In genomic region chr8:88455434-88456020, GRCm38 (mm10) we compare ENCODE assay signal across 8 mouse cellular contexts.
DNase-seq lines count a peak whose midpoint lies in the region; ATAC-seq and TF ChIP-seq lines count a peak whose summit lies in the region.

No protein-coding gene starts in this region.

- peaks cover 53% of the 10 kb centered on the region for H3K27me3 ChIP-seq in lung, embryonic 15.5 days
- H3K27me3 ChIP-seq in forebrain, embryonic 16.5 days (replicated peaks; ENCODE audit: control insufficient read depth, insufficient read depth, low read length): peaks cover 26% of the 10 kb centered on the region
- peaks cover 8% of the 10 kb centered on the region for H3K27me3 ChIP-seq in lung, postnatal 0 days (replicated peaks; ENCODE audit: insufficient read depth, low read length)

- ATAC-seq in lung, embryonic 15.5 days (ENCODE audit: borderline replicate concordance, extremely low read depth, low FRiP score, low TSS enrichment): no peak
- no peak for ATAC-seq in forebrain, embryonic 16.5 days
- ATAC-seq in lung, postnatal 0 days: no peak
- no peak for ATAC-seq in erythroid progenitor cell, adult 5-6 weeks (replicated peaks; ENCODE audit: low FRiP score, poor library complexity, severe bottlenecking)

- peak overlapping the region; percentile 99 for H3K4me2 ChIP-seq in lung, embryonic 15.5 days
- H3K4me2 ChIP-seq in forebrain, embryonic 16.5 days (ENCODE audit: low read length): peak overlapping the region; percentile 30
- H3K4me2 ChIP-seq in lung, postnatal 0 days (replicated peaks; ENCODE audit: low read depth, low read length): peak overlapping the region; percentile 36

- no peak overlapping the region for H3K9ac ChIP-seq in lung, embryonic 15.5 days
- no peak overlapping the region for H3K9ac ChIP-seq in forebrain, embryonic 16.5 days (replicated peaks; ENCODE audit: low read depth, low read length)
- H3K9ac ChIP-seq in lung, postnatal 0 days (replicated peaks; ENCODE audit: low read depth): no peak overlapping the region

- no peak for DNase-seq in lung, postnatal 25 days (ENCODE audit: low spot score)
- DNase-seq in cerebellum, adult 9-10 months: peak; percentile 33
- peak; percentile 47 for DNase-seq in lung, postnatal 0 days (ENCODE audit: low spot score)
- DNase-seq in testis, postnatal 10 days (ENCODE audit: low spot score): peak; percentile 61
- DNase-seq in urinary bladder, adult 18-20 months (ENCODE audit: low spot score in 2 of 2): no peak

- H3K27ac ChIP-seq in lung, embryonic 15.5 days: no peak overlapping the region
- H3K27ac ChIP-seq in forebrain, embryonic 16.5 days (ENCODE audit: low read length): no peak overlapping the region
- peak overlapping the region; percentile 87; the same call in 1 of the 2 replicates for H3K27ac ChIP-seq in lung, postnatal 0 days (ENCODE audit: low read length)

- TF ChIP-seq EP300 in lung, postnatal 0 days (IDR thresholded peaks at IDR 0.05): no peak

- H3K4me1 ChIP-seq in lung, embryonic 15.5 days: peaks cover 36% of the 10 kb centered on the region
- peaks cover 27% of the 10 kb centered on the region for H3K4me1 ChIP-seq in forebrain, embryonic 16.5 days (replicated peaks; ENCODE audit: control insufficient read depth, insufficient read depth, low read length)
- H3K4me1 ChIP-seq in lung, postnatal 0 days (ENCODE audit: insufficient read depth, low read depth, low read length): peaks cover 22% of the 10 kb centered on the region

- no peak for TF ChIP-seq CTCF in lung, postnatal 0 days (IDR thresholded peaks at IDR 0.05)

- H3K4me3 ChIP-seq in lung, embryonic 15.5 days: peak overlapping the region; percentile 18
- peak overlapping the region; percentile 8; the same call in 1 of the 2 replicates for H3K4me3 ChIP-seq in forebrain, embryonic 16.5 days (replicated peaks; ENCODE audit: low read length)
- 0 out of 2 replicates have a peak overlapping the region, but pooled peaks have one; percentile 10 for H3K4me3 ChIP-seq in lung, postnatal 0 days (ENCODE audit: low read depth, low read length)

- no peaks in the 10 kb centered on the region for H3K36me3 ChIP-seq in lung, embryonic 15.5 days
- H3K36me3 ChIP-seq in forebrain, embryonic 16.5 days (ENCODE audit: control insufficient read depth, insufficient read depth): no peaks in the 10 kb centered on the region
- H3K36me3 ChIP-seq in lung, postnatal 0 days (ENCODE audit: insufficient read depth, low read length): no peaks in the 10 kb centered on the region

- 6% methylated on average over 28 of the region's 28 CpGs for WGBS in lung, embryonic 15.5 days
- 10% methylated on average over 28 of the region's 28 CpGs for WGBS in forebrain, embryonic 16.5 days
- 6% methylated on average over 26 of the region's 28 CpGs for WGBS in lung, postnatal 0 days

- 0 out of 2 replicates have a peak, but pooled peaks cover 3% of the 10 kb centered on the region for H3K9me3 ChIP-seq in lung, embryonic 15.5 days
- peaks cover 15% of the 10 kb centered on the region for H3K9me3 ChIP-seq in forebrain, embryonic 16.5 days (ENCODE audit: control insufficient read depth, low read length)
- H3K9me3 ChIP-seq in lung, postnatal 0 days (ENCODE audit: low read length): no peaks in the 10 kb centered on the region; the same call in 1 of the 2 replicates

Comparison
In these comparisons a context has a peak if more than half of its experiments do, and no peak if none do; other contexts are left out.
1. DNase-seq: peak in cerebellum, adult 9-10 months (single experiment), lung, postnatal 0 days (single experiment) and testis, postnatal 10 days (single experiment); none in lung, postnatal 25 days (single experiment) and urinary bladder, adult 18-20 months (0 of 2).
2. H3K4me2 ChIP-seq: peak in every context shown above with its lines; median percentile 99 in lung, embryonic 15.5 days; 36 in lung, postnatal 0 days; 30 in forebrain, embryonic 16.5 days.
3. Peak in every context shown above with its lines, with median percentiles within 50 percentile points of each other: H3K4me3 ChIP-seq.